Comparison of ENCODE assay signal across 16 mouse cellular contexts in genomic region chr12:116442184-116442583, GRCm38 (mm10). TPM values are rescaled to one million over a fixed set of nuclear protein-coding genes. Genes with fewer than 3 reads are reported as not detected.
"Had no signal": no experiment of that assay in that cellular context is flagged by ENCODE, and none has a peak within 500 bp of the region (broad histone marks: within the 10 kb centered on the region; RNA-seq: fewer than 3 reads in every experiment).

No protein-coding gene starts in this region.

- H3K9ac ChIP-seq: intestine, embryonic 15.5 days; limb, embryonic 12.5 days; lung, embryonic 14.5 days; neural tube, embryonic 15.5 days had no signal

- H3K4me1 ChIP-seq: intestine, embryonic 15.5 days; limb, embryonic 12.5 days; midbrain, embryonic 10.5 days; neural tube, embryonic 15.5 days had no signal

- H3K4me2 ChIP-seq: intestine, embryonic 15.5 days; limb, embryonic 12.5 days; lung, embryonic 14.5 days; neural tube, embryonic 15.5 days had no signal

- H3K27me3 ChIP-seq: intestine, embryonic 15.5 days; limb, embryonic 12.5 days; neural tube, embryonic 15.5 days had no signal

- H3K4me3 ChIP-seq: intestine, embryonic 15.5 days; limb, embryonic 12.5 days; midbrain, embryonic 10.5 days; myocyte; neural tube, embryonic 15.5 days had no signal

- H3K9me3 ChIP-seq: intestine, embryonic 15.5 days; limb, embryonic 12.5 days; midbrain, embryonic 10.5 days; neural tube, embryonic 15.5 days had no signal

- DNase-seq: kidney, adult 2 months; kidney, postnatal 25 days; lung, embryonic 14.5 days; lung, postnatal 10 days; midbrain, embryonic 14.5 days; right cerebral cortex, postnatal 4 days; spleen, adult 18-20 months; thymus, adult 2 months; thymus, postnatal 25 days had no signal

- H3K27ac ChIP-seq: intestine, embryonic 15.5 days; limb, embryonic 12.5 days; midbrain, embryonic 10.5 days; neural tube, embryonic 15.5 days had no signal

- ATAC-seq: intestine, embryonic 15.5 days had no signal

RNA-seq across cellular contexts. Expression of gene Ptprn2, which starts 43.3 kb away (rescaled TPM):
- total RNA-seq: liver, adult 2 months had no signal
- polyA plus RNA-seq: kidney, embryonic 16.5 days had no signal
